Mouse (Mus musculus): ENCODE data around the gene Lpcat2. TPM values are rescaled to one million over a fixed set of nuclear protein-coding genes. Genes with fewer than 3 reads are reported as not detected.

Gene Lpcat2
- polyA plus RNA-seq, 1 experiment from 2014 or later = 5.4 TPM

DNA sequence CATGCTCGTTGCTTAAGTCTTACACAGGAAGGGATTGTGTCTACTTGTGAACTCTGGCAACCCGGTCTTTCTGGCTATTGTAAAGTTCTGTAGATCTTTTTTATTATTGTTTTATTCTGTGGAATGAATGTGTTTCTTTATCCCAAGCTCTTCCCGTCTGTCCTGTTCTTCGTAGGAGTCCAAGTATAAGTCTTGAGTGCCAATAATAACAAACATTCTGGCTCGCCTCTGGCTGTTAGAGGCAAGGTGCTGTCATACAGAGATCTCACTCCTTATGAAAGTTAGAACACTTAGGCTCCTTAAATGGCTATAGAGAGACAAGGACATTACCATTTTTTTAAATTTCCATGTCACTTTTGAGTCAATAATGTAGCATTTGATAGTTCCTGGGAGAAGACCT, 41.5 kb downstream of the Lpcat2 start:
- Histone ChIP-seq H3K9ac (replicated peaks) (no peak overlapping the region), H3K27ac (no peak overlapping the region), H3K27me3 (no peaks in the 10 kb centered on the region), H3K4me3 (replicated peaks) (no peak overlapping the region), H3K4me2 (replicated peaks) (no peak overlapping the region), H3K4me1 (replicated peaks) (no peaks in the 10 kb centered on the region), H3K9me3 (no peaks in the 10 kb centered on the region), H3K36me3 (no peaks in the 10 kb centered on the region)
- whole genome bisulfite sequencing = 87% methylated on average over 5 of the region's 5 CpGs
- no peak for ATAC-seq

DNA sequence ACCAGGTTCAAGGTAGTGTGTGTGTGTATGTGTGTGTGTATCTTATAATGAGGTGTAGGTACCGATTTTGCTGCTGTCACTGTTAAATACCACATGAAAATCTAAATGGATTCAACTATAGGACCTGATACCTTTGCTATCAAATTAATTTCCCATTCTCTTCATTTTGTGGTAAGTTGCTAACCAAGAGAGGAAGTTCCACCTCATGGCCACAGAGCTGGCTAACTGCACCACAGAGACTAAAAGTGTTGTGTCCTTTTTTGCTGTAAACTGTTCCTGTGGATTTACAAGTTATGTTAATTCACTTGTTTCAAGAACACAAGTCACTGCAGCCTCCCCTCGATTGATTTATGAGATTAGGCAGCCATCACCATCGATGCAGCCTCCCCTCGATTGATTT, 42.7 kb downstream of the Lpcat2 start:
- no peak for ATAC-seq
- H3K36me3 ChIP-seq = no peaks in the 10 kb centered on the region
- H3K4me2 ChIP-seq (replicated peaks) = no peak overlapping the region
- H3K27ac ChIP-seq = no peak overlapping the region
- H3K9ac ChIP-seq (replicated peaks) = no peak overlapping the region
- H3K27me3 ChIP-seq = no peaks in the 10 kb centered on the region
- no peak overlapping the region for H3K4me3 ChIP-seq (replicated peaks)
- no peaks in the 10 kb centered on the region for H3K9me3 ChIP-seq
- no peaks in the 10 kb centered on the region for H3K4me1 ChIP-seq (replicated peaks)
- WGBS = 72% methylated on average over 4 of the region's 4 CpGs

DNA sequence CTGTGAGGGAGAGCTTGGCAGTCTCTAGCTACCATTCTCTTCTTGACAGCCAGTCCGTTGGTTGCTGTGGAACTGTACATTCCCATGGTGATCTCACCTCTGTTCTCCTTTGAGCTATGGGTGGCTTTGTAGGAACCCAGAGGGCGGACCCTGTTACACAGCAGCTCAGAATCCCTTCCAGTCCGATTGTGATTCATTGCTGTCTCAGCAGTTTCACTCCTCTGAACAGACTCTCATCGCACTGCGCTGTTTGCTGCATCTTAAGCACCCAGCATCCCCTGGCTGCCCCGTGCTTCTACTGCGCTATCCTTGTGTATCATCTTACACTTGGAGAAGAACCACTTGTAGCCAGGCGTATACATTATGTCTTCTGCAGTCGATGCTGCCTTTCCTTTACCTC, 44.5 kb downstream of the Lpcat2 start:
- H3K4me2 ChIP-seq (replicated peaks) = no peak overlapping the region
- no peak for ATAC-seq
- H3K4me1 ChIP-seq (replicated peaks) = no peaks in the 10 kb centered on the region
- H3K27ac ChIP-seq = no peak overlapping the region
- 86% methylated on average over 9 of the region's 9 CpGs for WGBS
- no peaks in the 10 kb centered on the region for H3K9me3 ChIP-seq
- H3K36me3 ChIP-seq = no peaks in the 10 kb centered on the region
- no peak overlapping the region for H3K9ac ChIP-seq (replicated peaks)
- no peaks in the 10 kb centered on the region for H3K27me3 ChIP-seq
- H3K4me3 ChIP-seq (replicated peaks) = no peak overlapping the region

DNA sequence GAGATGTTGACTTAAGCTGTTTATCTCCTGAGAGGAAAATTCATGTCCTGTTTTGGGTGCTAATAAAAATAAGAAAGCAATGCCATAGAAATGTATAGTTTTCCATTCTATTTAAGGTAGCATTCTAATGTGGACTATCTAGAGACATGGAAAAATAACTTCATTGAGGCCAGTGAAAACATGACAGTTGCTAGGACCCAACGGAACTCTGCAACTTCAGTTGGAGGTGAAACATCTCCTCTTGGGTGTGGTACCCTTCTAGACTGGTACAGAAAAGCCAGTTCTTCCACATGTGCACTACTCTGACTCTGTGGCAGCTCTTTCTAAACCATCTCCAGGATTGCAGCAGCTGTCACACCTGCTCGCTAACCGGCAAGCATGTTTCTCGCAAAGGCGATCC, 46.0 kb downstream of the Lpcat2 start, which contains the start of gene Capns2:
TSS of gene Capns2 (plus strand) at position 301 of the 400 bp plus-strand sequence.
- Histone ChIP-seq H3K4me3 (replicated peaks) (no peak within 1 kb of the TSS), H3K27me3 (no peaks in the 10 kb centered on the region), H3K4me1 (replicated peaks) (no peaks in the 10 kb centered on the region), H3K27ac (no peak within 1 kb of the TSS), H3K4me2 (replicated peaks) (no peak within 1 kb of the TSS), H3K9me3 (no peaks in the 10 kb centered on the region), H3K36me3 (no peaks in the 10 kb centered on the region), H3K9ac (replicated peaks) (no peak within 1 kb of the TSS)
- ATAC-seq = no peak
- 93% methylated on average over 5 of the region's 5 CpGs for WGBS

DNA sequence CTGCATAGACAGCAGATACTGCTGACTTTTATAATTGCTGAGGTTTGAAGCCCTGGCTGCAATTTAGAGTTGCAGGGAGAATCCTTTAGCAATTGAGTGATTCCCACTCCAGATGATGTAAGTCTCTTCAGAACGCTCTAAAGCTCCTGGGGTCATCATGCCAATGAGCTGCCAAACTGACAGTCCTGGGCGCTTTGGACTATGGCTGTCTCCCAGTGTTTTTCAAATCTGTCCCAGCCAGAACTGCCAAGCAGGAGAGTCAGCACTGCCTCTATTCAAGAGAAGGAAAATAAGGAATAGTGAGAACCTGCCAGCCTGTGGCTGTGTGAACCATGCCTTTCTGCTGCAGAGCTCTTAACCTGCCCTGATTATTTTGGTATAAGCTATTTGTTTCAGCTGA, 47.8 kb downstream of the Lpcat2 start:
- ATAC-seq = no peak
- 85% methylated on average over 2 of the region's 2 CpGs for WGBS

DNA sequence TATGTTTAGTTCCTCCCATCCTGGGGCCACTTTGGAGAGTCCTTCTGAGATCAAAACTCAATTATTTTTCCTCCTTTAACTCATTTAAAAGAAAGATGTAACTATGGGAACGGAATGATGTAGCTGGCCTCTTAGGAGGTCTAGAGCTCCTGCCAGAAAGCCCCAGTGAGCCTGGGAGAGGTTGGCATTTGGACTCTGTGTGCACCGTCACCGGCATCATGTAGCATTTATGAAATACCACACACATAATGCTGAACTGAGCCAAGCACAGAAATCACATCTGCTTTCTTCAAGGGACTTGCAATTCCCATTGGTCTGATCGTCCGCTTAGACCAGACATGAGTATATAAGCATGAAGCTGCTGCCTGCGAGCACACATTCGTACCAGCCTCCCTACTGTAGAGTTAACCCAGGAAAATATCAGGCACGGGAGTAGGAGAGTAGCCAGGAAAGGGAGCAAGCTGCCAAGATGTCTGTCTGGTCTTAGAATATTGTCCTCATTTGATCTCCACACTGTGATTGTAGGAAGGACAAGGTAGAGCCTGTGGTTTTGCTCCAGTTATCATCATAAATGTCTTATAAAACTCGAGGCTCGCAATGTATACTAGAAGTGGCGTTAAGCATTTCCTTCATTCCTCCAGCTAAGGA, 48.5 kb downstream of the Lpcat2 start:
- Histone ChIP-seq H3K36me3 (no peaks in the 10 kb centered on the region), H3K4me1 (replicated peaks) (no peaks in the 10 kb centered on the region), H3K27ac (no peak overlapping the region), H3K4me2 (replicated peaks) (no peak overlapping the region), H3K27me3 (no peaks in the 10 kb centered on the region), H3K9ac (replicated peaks) (no peak overlapping the region), H3K4me3 (replicated peaks) (no peak overlapping the region), H3K9me3 (no peaks in the 10 kb centered on the region)
- ATAC-seq = no peak
- WGBS = 92% methylated on average over 11 of the region's 11 CpGs

More for the DNA sequence above, 47.8 kb downstream of the Lpcat2 start:
- Histone ChIP-seq H3K4me3 (replicated peaks) (no peak overlapping the region), H3K27ac (no peak overlapping the region), H3K9ac (replicated peaks) (no peak overlapping the region), H3K36me3 (no peaks in the 10 kb centered on the region), H3K27me3 (no peaks in the 10 kb centered on the region), H3K4me2 (replicated peaks) (no peak overlapping the region), H3K4me1 (replicated peaks) (no peaks in the 10 kb centered on the region), H3K9me3 (no peaks in the 10 kb centered on the region)

DNA sequence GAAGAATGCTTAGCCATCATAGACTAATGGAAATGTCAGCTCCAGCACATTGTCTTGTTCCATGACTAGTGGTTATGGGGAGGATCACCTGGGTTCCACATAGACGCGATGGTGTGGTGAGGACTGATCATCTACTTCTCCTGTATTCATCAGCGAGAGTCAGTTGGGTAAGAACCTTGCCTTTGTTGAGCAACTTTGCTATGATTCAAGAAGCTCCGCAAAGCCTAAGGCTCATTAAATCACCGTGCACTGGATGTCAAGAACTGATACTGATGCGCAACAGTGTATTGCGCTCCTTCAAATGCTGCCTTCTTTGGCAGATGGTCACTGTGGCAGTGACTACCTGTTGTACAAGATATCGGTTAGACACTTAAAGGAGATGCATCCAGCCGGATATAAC, 51.4 kb downstream of the Lpcat2 start:
- Histone ChIP-seq H3K27me3 (no peaks in the 10 kb centered on the region), H3K4me3 (replicated peaks) (no peak overlapping the region), H3K9ac (replicated peaks) (no peak overlapping the region), H3K27ac (no peak overlapping the region), H3K36me3 (no peaks in the 10 kb centered on the region), H3K9me3 (no peaks in the 10 kb centered on the region), H3K4me2 (replicated peaks) (no peak overlapping the region), H3K4me1 (replicated peaks) (no peaks in the 10 kb centered on the region)
- ATAC-seq = no peak
- 97% methylated on average over 9 of the region's 9 CpGs for WGBS

DNA sequence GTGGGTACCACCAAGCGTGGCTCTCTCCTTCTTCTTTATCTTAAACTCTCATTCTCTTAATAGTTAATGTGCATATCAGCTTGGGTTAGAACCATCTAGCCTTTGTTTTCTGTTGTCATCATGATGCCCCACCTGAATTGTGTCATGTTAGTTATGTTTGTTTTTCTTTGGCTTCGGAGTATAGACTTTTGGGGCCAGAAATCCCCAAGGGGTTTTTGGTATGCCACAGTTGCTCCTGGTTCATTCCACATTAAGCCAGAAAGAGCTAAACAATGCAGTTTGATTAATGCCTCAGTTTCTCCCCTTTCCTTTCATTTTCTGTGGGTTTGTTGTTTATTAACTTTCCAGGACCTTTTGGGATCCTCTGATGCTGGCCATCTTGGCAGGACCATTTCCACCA, 53.3 kb downstream of the Lpcat2 start:
- no peak overlapping the region for H3K9ac ChIP-seq (replicated peaks)
- no peaks in the 10 kb centered on the region for H3K9me3 ChIP-seq
- no peaks in the 10 kb centered on the region for H3K4me1 ChIP-seq (replicated peaks)
- 91% methylated on average over 2 of the region's 2 CpGs for WGBS
- no peaks in the 10 kb centered on the region for H3K27me3 ChIP-seq
- no peak for ATAC-seq
- no peak overlapping the region for H3K4me2 ChIP-seq (replicated peaks)
- H3K4me3 ChIP-seq (replicated peaks) = no peak overlapping the region
- no peak overlapping the region for H3K27ac ChIP-seq
- H3K36me3 ChIP-seq = no peaks in the 10 kb centered on the region

DNA sequence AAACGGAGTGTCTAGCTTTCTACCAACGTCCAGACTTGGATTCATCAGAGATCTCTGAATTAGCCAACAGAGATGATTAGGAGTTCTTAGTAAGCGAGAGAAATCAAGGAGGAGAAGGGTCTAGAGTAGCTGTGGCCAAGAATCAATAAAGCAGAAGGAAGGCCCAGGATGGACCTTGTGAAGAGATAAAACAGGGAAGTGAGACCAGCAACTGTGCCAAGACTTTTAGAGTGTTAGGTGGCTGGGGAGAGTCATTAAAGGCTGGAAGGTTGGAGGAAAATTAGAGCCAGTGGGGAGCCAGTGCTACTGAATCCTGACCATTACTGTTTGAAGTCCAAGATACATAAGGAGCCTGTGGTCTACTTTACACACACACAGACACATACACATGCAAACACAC, 56.3 kb downstream of the Lpcat2 start:
- ATAC-seq = no peak
- Histone ChIP-seq H3K4me3 (replicated peaks) (no peak overlapping the region), H3K27me3 (no peaks in the 10 kb centered on the region), H3K4me2 (replicated peaks) (no peak overlapping the region), H3K9ac (replicated peaks) (no peak overlapping the region), H3K9me3 (no peaks in the 10 kb centered on the region), H3K36me3 (no peaks in the 10 kb centered on the region), H3K27ac (no peak overlapping the region), H3K4me1 (replicated peaks) (no peaks in the 10 kb centered on the region)
- 93% methylated on average over 3 of the region's 3 CpGs for WGBS

DNA sequence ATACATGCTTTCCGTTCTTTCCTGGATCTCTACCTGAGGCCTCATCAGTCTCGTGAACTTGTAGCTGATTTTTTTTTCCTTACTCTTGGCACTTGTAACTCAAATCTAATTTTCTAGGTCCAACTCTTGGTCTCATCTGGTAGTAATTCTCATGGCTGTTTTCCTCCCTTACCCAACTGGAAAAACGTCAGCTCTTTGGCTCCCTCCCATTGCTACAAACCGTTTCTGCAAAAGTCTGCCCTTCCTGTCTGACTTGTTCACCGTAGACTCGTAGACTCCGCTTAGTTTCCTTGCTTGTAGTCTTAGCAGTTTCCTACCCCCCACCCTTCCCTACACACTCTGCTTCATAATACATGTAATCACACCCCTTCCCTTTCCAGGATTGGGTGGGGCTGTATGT, 58.3 kb downstream of the Lpcat2 start:
- ATAC-seq = no peak
- Histone ChIP-seq H3K36me3 (no peaks in the 10 kb centered on the region), H3K4me2 (replicated peaks) (no peak overlapping the region), H3K27me3 (no peaks in the 10 kb centered on the region), H3K27ac (no peak overlapping the region), H3K9me3 (no peaks in the 10 kb centered on the region), H3K4me3 (replicated peaks) (no peak overlapping the region), H3K4me1 (replicated peaks) (no peaks in the 10 kb centered on the region), H3K9ac (replicated peaks) (no peak overlapping the region)
- WGBS = 91% methylated on average over 7 of the region's 7 CpGs

DNA sequence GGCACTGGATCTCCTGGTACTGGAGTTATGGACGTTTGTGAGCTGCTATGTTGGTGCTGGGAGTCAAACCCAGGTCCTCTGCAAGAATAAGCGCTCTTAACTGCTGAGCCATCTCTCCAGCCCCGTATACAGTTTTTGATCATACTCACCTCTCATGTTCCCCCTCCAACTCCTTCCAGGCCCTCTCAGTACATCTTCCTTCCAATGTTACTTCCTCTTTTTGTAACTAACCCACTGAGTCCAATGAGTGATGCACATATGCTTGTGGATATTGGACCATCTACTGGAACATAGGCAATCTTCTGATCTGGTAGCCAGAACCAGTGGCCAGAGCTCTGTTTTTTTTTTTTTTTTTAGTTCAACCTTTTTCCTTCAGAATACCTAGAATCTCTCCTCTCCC, 60.9 kb downstream of the Lpcat2 start:
- no peak overlapping the region for H3K27ac ChIP-seq
- no peaks in the 10 kb centered on the region for H3K9me3 ChIP-seq
- no peak overlapping the region for H3K9ac ChIP-seq (replicated peaks)
- H3K27me3 ChIP-seq = no peaks in the 10 kb centered on the region
- no peak for ATAC-seq
- H3K4me1 ChIP-seq (replicated peaks) = no peaks in the 10 kb centered on the region
- no peaks in the 10 kb centered on the region for H3K36me3 ChIP-seq
- H3K4me2 ChIP-seq (replicated peaks) = no peak overlapping the region
- H3K4me3 ChIP-seq (replicated peaks) = no peak overlapping the region
- WGBS = 85% methylated on average over 3 of the region's 3 CpGs

DNA sequence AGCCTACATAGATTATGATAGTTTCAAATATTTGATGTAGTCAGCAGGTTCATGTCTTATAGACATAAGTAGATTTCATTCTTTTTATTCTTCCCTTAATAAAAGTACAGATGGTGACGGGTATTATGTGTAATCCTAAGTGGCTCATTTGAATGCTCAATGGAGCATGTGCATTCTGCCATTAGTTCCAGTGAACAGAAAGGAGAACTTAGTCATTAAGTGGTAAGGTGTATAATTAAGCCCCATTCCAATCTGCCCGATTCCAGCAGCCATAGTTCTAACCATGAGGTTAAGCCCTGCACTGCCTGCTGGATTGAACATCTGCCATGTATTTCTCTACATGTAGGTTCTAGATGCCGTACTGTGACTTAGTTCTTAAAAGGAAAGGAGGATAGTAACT, 66.6 kb downstream of the Lpcat2 start:
- Histone ChIP-seq H3K4me2 (replicated peaks) (no peak overlapping the region), H3K27ac (no peak overlapping the region), H3K4me3 (replicated peaks) (no peak overlapping the region), H3K4me1 (replicated peaks) (no peaks in the 10 kb centered on the region), H3K27me3 (no peaks in the 10 kb centered on the region), H3K9ac (replicated peaks) (no peak overlapping the region), H3K9me3 (no peaks in the 10 kb centered on the region), H3K36me3 (no peaks in the 10 kb centered on the region)
- ATAC-seq = no peak
- 72% methylated on average over 3 of the region's 3 CpGs for WGBS

DNA sequence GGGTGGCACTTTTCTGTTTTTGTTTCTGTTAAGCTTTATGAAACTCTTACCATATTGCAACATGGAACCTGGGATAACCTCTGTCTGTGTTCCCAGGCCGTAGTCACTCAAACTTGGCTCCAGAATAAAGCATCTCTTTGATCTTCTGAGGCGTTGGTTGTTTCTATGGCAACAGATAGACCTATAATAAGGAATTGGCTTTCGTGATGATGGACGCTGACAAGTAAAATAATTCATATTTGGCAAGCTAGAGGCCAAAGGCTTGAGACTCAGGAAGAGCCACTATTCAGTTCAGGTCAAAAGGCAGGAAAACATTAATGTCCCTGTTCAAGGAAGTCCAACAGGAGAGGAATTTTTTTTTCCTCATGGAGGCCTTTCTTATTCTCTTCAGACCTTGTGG, 73.8 kb downstream of the Lpcat2 start:
- Histone ChIP-seq H3K4me1 (replicated peaks) (no peaks in the 10 kb centered on the region), H3K9me3 (no peaks in the 10 kb centered on the region), H3K36me3 (no peaks in the 10 kb centered on the region), H3K27me3 (no peaks in the 10 kb centered on the region), H3K4me3 (replicated peaks) (no peak overlapping the region), H3K27ac (no peak overlapping the region), H3K9ac (replicated peaks) (no peak overlapping the region), H3K4me2 (replicated peaks) (no peak overlapping the region)
- no peak for ATAC-seq
- WGBS = 74% methylated on average over 4 of the region's 4 CpGs
